Mouse (Mus musculus) T-helper 2 cell (primary cell): ENCODE data around the gene Gpr1.
"Not testable (repeated sequence)": the region's sequence is repeated elsewhere in the genome, so short reads cannot be mapped to it uniquely, and the experiment has no call there.

Experiments used
- in situ Hi-C: fragments of 300-600 bp; cut with MboI, MseI; formaldehyde crosslinking; loops from one replicate; pipeline ENCODE4 v1.15.1; 2025; ENCODE audit warnings: high pct_unique_total_duplicates

Gpr1 gene

GRCm38 (mm10) chr1:63219277-63219676, 4.9 kb upstream of the Gpr1 start:
- in situ Hi-C loops: no loop called here

GRCm38 (mm10) chr1:63214631-63215030, 288 bp upstream of the Gpr1 start:
- in situ Hi-C loops: no loop called here

- in situ Hi-C loops: no loop called here
Observed at GRCm38 (mm10) chr1:63213478-63214270, 669 bp downstream of the Gpr1 start.

- in situ Hi-C loops: no loop called here
Observed at GRCm38 (mm10) chr1:63209861-63210529, 4.3 kb downstream of the Gpr1 start.

- in situ Hi-C loops: no loop called here
Observed at GRCm38 (mm10) chr1:63207607-63208006, 6.7 kb downstream of the Gpr1 start.

- in situ Hi-C loops: no loop called here
Observed at GRCm38 (mm10) chr1:63204660-63205394, 9.5 kb downstream of the Gpr1 start.

GRCm38 (mm10) chr1:63203950-63204659, 10.2 kb downstream of the Gpr1 start:
- in situ Hi-C loops: no loop called here

GRCm38 (mm10) chr1:63203471-63203870, 10.9 kb downstream of the Gpr1 start:
- in situ Hi-C loops: no loop called here

- in situ Hi-C loops: no loop called here
Observed at GRCm38 (mm10) chr1:63201672-63202071, 12.7 kb downstream of the Gpr1 start.

GRCm38 (mm10) chr1:63200322-63200721, 14.0 kb downstream of the Gpr1 start:
- in situ Hi-C loops: no loop called here

- in situ Hi-C loops: no loop called here
Observed at GRCm38 (mm10) chr1:63199387-63199786, 15.0 kb downstream of the Gpr1 start.

- in situ Hi-C loops: no loop called here
Observed at GRCm38 (mm10) chr1:63195848-63196512, 18.4 kb downstream of the Gpr1 start.

GRCm38 (mm10) chr1:63192306-63193065, 21.9 kb downstream of the Gpr1 start:
- in situ Hi-C loops: no loop called here

GRCm38 (mm10) chr1:63190851-63191250, 23.5 kb downstream of the Gpr1 start:
- in situ Hi-C loops: no loop called here

- in situ Hi-C loops: no loop called here
Observed at GRCm38 (mm10) chr1:63188536-63188935, 25.8 kb downstream of the Gpr1 start.

GRCm38 (mm10) chr1:63185430-63185829, 28.9 kb downstream of the Gpr1 start:
- in situ Hi-C loops: not testable (repeated sequence)

- in situ Hi-C loops: loop anchor here (5.0 kb wide), 1 partner anchor 85 kb away; no protein-coding TSS in a partner anchor
Observed at GRCm38 (mm10) chr1:63182636-63183270, 31.6 kb downstream of the Gpr1 start.

GRCm38 (mm10) chr1:63182212-63182611, 32.1 kb downstream of the Gpr1 start:
- in situ Hi-C loops: loop anchor here (5.0 kb wide), 1 partner anchor 85 kb away; no protein-coding TSS in a partner anchor

GRCm38 (mm10) chr1:63181480-63181879, 32.9 kb downstream of the Gpr1 start:
- in situ Hi-C loops: loop anchor here (5.0 kb wide), 1 partner anchor 86 kb away; no protein-coding TSS in a partner anchor

GRCm38 (mm10) chr1:63181019-63181418, 33.3 kb downstream of the Gpr1 start:
- in situ Hi-C loops: loop anchor here (5.0 kb wide), 1 partner anchor 86 kb away; no protein-coding TSS in a partner anchor
